ENCODE assay signal across 13 mouse cellular contexts in the genomic region with DNA sequence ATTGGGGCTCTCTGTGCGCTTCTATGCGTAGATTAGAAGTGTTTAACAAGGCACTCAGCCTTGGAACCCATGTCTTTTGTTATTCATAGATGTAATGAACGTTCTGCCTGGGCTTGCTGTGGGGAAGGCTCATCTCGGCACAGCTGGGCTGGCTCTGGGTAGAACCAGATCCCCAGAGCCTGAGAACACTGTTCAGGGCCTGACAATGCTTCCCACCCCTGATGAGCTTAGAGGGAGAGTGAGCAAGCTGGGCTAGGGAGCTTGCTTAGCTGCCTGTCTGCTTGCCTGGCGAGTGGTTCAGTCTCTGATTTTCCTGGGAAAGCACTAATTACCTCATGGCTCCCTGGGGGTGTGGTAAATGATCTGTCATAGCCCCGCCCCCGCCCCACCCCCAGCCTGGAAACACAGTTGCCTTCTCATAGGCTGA. TPM values are rescaled to one million over a fixed set of nuclear protein-coding genes. Genes with fewer than 3 reads are reported as not detected.
DNase-seq lines count a peak whose midpoint lies in the region; ATAC-seq and TF ChIP-seq lines count a peak whose summit lies in the region.
"Had no signal": no experiment of that assay in that cellular context is flagged by ENCODE, and none has a peak within 500 bp of the region (broad histone marks: within the 10 kb centered on the region; RNA-seq: fewer than 3 reads in every experiment).

No protein-coding gene starts in this region.

- no peak for TF ChIP-seq CTCF in liver, postnatal 0 days (IDR thresholded peaks at IDR 0.05; ENCODE audit: low read depth)
- TF ChIP-seq CTCF in cortical plate, adult 2 months (IDR thresholded peaks at IDR 0.05; ENCODE audit: extremely low read depth, insufficient read depth, low read length), result no peak
- TF ChIP-seq CTCF in intestine, postnatal 0 days (IDR thresholded peaks at IDR 0.05; ENCODE audit: low read depth), result no peak

- no peak overlapping the region for H3K9ac ChIP-seq in liver, postnatal 0 days (replicated peaks)
- no peak overlapping the region for H3K9ac ChIP-seq in intestine, postnatal 0 days (ENCODE audit: low read depth, low read length)
- H3K9ac ChIP-seq: heart, embryonic 13.5 days; lung, embryonic 15.5 days; stomach, embryonic 15.5 days had no signal

- WGBS in liver, postnatal 0 days (ENCODE audit: insufficient replicate concordance), result 62% methylated on average over 7 of the region's 7 CpGs
- WGBS in intestine, postnatal 0 days, result 30% methylated on average over 7 of the region's 7 CpGs

- H3K36me3 ChIP-seq in liver, postnatal 0 days (replicated peaks; ENCODE audit: insufficient read depth, low read length), result no peaks in the 10 kb centered on the region
- H3K36me3 ChIP-seq in intestine, postnatal 0 days (ENCODE audit: control insufficient read depth, insufficient read depth), result no peaks in the 10 kb centered on the region
- H3K36me3 ChIP-seq: heart, embryonic 13.5 days; lung, embryonic 15.5 days; stomach, embryonic 15.5 days had no signal

- no peak overlapping the region for H3K4me3 ChIP-seq in liver, postnatal 0 days (ENCODE audit: low read depth, low read length)
- no peak overlapping the region for H3K4me3 ChIP-seq in cortical plate, adult 2 months (ENCODE audit: insufficient read depth, low read length)
- H3K4me3 ChIP-seq in intestine, postnatal 0 days (ENCODE audit: low read depth, low read length), result no peak overlapping the region
- H3K4me3 ChIP-seq: heart, embryonic 13.5 days; lung, embryonic 15.5 days; stomach, embryonic 15.5 days had no signal

- H3K4me1 ChIP-seq in liver, postnatal 0 days (ENCODE audit: insufficient read depth), result peaks cover 6% of the 10 kb centered on the region; the same call in 1 of the 2 replicates
- H3K4me1 ChIP-seq in cortical plate, adult 2 months (ENCODE audit: control insufficient read depth, insufficient read depth, low read length), result peaks cover 6% of the 10 kb centered on the region; the same call in 1 of the 2 replicates
- no peaks in the 10 kb centered on the region for H3K4me1 ChIP-seq in intestine, postnatal 0 days (replicated peaks; ENCODE audit: control insufficient read depth, insufficient read depth, low read length)

- 0 out of 2 replicates have a peak, but pooled peaks have one; percentile 37 for TF ChIP-seq POLR2A in cortical plate, adult 2 months (IDR thresholded peaks at IDR 0.05; ENCODE audit: extremely low read depth, insufficient read depth, low read length)

- H3K27ac ChIP-seq in liver, postnatal 0 days (ENCODE audit: low read depth), result no peak overlapping the region
- H3K27ac ChIP-seq in cortical plate, adult 2 months (ENCODE audit: insufficient read depth, low read length), result no peak overlapping the region
- H3K27ac ChIP-seq in intestine, postnatal 0 days (ENCODE audit: low read depth, low read length), result no peak overlapping the region
- H3K27ac ChIP-seq: heart, embryonic 13.5 days; lung, embryonic 15.5 days; stomach, embryonic 15.5 days had no signal

- no peaks in the 10 kb centered on the region for H3K9me3 ChIP-seq in liver, postnatal 0 days (ENCODE audit: low read length)
- no peaks in the 10 kb centered on the region for H3K9me3 ChIP-seq in intestine, postnatal 0 days (ENCODE audit: control insufficient read depth)
- H3K9me3 ChIP-seq: heart, embryonic 13.5 days; lung, embryonic 15.5 days; stomach, embryonic 15.5 days had no signal

- peak; percentile 31 for DNase-seq in gastrocnemius, adult 18-20 months (ENCODE audit: low spot score)
- DNase-seq in gastrocnemius, postnatal 4 days (ENCODE audit: low spot score in 2 of 2), result no peak
- peak; percentile 60 for DNase-seq in liver, postnatal 0 days
- no peak for DNase-seq in liver
- no peak for DNase-seq in adrenal gland, postnatal 10 days
- DNase-seq in lung, postnatal 10 days, result no peak
- DNase-seq: cerebellum, postnatal 14 days; left cerebral cortex, postnatal 4 days had no signal

- ATAC-seq in liver, postnatal 0 days, result peak; percentile 46
- ATAC-seq in intestine, postnatal 0 days, result 0 out of 2 replicates have a peak, but pooled peaks have one; percentile 44

- H3K27me3 ChIP-seq in liver, postnatal 0 days (ENCODE audit: insufficient read depth, low read length), result no peaks in the 10 kb centered on the region
- no peaks in the 10 kb centered on the region for H3K27me3 ChIP-seq in intestine, postnatal 0 days (replicated peaks; ENCODE audit: control insufficient read depth, insufficient read depth, low read length)
- H3K27me3 ChIP-seq: heart, embryonic 13.5 days; lung, embryonic 15.5 days; stomach, embryonic 15.5 days had no signal

- TF ChIP-seq EP300 in liver, postnatal 0 days (IDR thresholded peaks at IDR 0.05; ENCODE audit: low read depth), result no peak

- H3K4me2 ChIP-seq in liver, postnatal 0 days (ENCODE audit: low read depth, low read length), result no peak overlapping the region
- no peak overlapping the region; the same call in 1 of the 2 replicates for H3K4me2 ChIP-seq in intestine, postnatal 0 days (replicated peaks; ENCODE audit: low read depth)
- H3K4me2 ChIP-seq: heart, embryonic 13.5 days; lung, embryonic 15.5 days; stomach, embryonic 15.5 days had no signal

RNA-seq across cellular contexts. Expression of a gene that starts 4.8 kb away (rescaled TPM):
- total RNA-seq in gastrocnemius, adult 18-20 months (2021), result 1 to 10 TPM; 4.7 to 9.2 TPM
- 10 to 100 TPM; 43.1 to 46.2 TPM for total RNA-seq in gastrocnemius, postnatal 4 days (2021)
- polyA plus RNA-seq in liver, postnatal 0 days (2015; fragmentation: Nextera tagmentation; extraction: Ambion mirVana), result 26.9 and 28.1 TPM in 2 replicates
- 314 and 333 TPM in 2 replicates for polyA plus RNA-seq in cortical plate, adult 2 months (2012; rRNA removed)
- 9.5 and 9.7 TPM in 2 replicates for polyA plus RNA-seq in intestine, postnatal 0 days (2015; fragmentation: Nextera tagmentation; extraction: Ambion mirVana)
- 10 to 100 TPM; 44.6 to 56.1 TPM for total RNA-seq in adrenal gland, postnatal 10 days (2021)

RNA-seq across cellular contexts. Expression of a gene that starts 51.4 kb away (rescaled TPM):
- not detected for total RNA-seq in gastrocnemius, adult 18-20 months (2021)
- total RNA-seq in gastrocnemius, postnatal 4 days (2021), result under 1 TPM in 1 of 2 experiments, not detected in 1; 0.18 TPM
- not detected in 2 replicates for polyA plus RNA-seq in liver, postnatal 0 days (2015; fragmentation: Nextera tagmentation; extraction: Ambion mirVana)
- 0.08 TPM in 1 of 2 replicates, not detected in the other for polyA plus RNA-seq in cortical plate, adult 2 months (2012; rRNA removed)
- not detected in 2 replicates for polyA plus RNA-seq in intestine, postnatal 0 days (2015; fragmentation: Nextera tagmentation; extraction: Ambion mirVana)
- not detected for total RNA-seq in adrenal gland, postnatal 10 days (2021)
- polyA plus RNA-seq: heart, embryonic 13.5 days; lung, embryonic 15.5 days had no signal

Comparison
In these comparisons a context has a peak if more than half of its experiments do, and no peak if none do; other contexts are left out.
1. DNase-seq: peak in gastrocnemius, adult 18-20 months (single experiment) and liver, postnatal 0 days (single experiment); none in gastrocnemius, postnatal 4 days (0 of 2), liver (single experiment), adrenal gland, postnatal 10 days (single experiment) and lung, postnatal 10 days (single experiment).
2. RNA of a gene that starts 4.8 kb away (total RNA-seq): 44.6 to 56.1 TPM in adrenal gland, postnatal 10 days and 43.1 to 46.2 TPM in gastrocnemius, postnatal 4 days; 4.7 to 9.2 TPM in gastrocnemius, adult 18-20 months; every median in the first group is over 4 times any median in the second.